Mouse (Mus musculus): Measurements from ENCODE around the gene Dnajc7.
A peak's percentile ranks its signal among the peaks of the same experiment; 100 is the strongest.
"Not testable (repeated sequence)": the region's sequence is repeated elsewhere in the genome, so short reads cannot be mapped to it uniquely, and the experiment has no call there.

Dnajc7 gene

DNA sequence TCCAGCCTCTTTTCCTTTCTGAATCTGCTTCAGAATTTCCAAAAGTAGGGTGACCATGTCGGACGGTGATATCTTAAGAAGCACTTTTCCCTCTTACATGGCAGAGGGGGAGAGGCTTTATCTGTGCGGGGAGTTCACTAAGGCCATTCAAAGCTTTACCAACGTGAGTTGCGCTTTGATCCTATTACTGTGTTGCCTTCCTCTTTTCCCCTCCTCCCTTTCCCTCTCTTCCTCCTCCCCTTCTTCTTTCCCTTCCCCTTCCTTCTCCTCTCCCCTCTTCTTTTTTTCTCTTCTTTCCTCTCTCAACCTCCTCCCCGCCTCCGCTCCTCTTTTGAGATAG, 74.3 kb downstream of the Dnajc7 start:
- DNase-seq, result no peak

DNA sequence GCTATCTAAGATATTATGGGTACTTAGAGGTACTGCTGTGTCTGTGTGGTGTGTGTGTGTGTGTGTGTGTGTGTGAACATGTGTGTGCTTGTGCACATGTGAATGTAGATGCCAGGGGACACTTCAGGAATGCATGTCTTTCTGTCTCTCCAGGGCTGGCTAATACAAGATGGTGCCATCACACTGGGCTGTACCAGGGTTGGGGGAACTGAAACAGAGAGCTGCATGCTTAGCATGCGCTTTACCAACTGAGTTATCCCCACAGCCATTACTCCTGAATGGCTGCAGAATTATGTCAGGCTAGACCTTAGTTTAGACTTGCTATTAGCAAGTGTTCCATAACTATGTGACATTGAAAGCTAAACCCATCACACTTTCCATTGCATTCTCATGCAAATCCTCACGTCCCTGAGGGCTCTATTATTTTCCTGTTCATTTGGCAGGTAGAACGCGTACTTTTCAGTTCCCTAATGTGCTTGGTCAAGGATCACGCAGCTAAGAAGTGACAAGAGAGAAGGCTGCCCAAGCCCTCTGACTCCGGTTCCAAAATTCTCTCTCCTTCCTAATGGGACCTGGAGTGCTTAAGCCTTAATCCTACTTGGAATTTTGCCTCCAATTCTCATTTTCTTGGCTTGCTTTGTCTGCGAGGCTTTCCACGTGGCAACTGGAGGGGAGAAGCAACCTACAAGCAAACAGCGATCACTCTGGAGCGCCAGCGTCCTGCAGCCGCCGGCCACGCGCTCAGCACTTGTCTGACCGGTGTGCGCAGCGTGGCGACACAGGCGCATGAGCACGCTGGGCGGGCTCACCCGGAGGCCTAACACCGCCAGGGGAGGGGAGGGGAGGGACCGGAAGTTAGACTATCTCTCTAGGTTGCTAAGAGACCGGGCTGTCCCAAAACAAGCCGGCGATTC, 74.9 kb downstream of the Dnajc7 start, which contains the start of gene Ttc25:
TSS of gene Ttc25 (plus strand) at position 776 of the 914 bp plus-strand sequence.
- peak; percentile 93 for DNase-seq

GRCm38 (mm10) chr11:100541577-100541976, 78.4 kb downstream of the Dnajc7 start:
- no peak for DNase-seq

- no peak for DNase-seq
Measured at GRCm38 (mm10) chr11:100540966-100541365, 79.0 kb downstream of the Dnajc7 start.

GRCm38 (mm10) chr11:100536466-100536865, 83.5 kb downstream of the Dnajc7 start:
- DNase-seq, result no peak

GRCm38 (mm10) chr11:100535996-100536395, 84.0 kb downstream of the Dnajc7 start:
- DNase-seq, result no peak

GRCm38 (mm10) chr11:100534821-100535220, 85.1 kb downstream of the Dnajc7 start:
- DNase-seq, result not testable (repeated sequence)

DNA sequence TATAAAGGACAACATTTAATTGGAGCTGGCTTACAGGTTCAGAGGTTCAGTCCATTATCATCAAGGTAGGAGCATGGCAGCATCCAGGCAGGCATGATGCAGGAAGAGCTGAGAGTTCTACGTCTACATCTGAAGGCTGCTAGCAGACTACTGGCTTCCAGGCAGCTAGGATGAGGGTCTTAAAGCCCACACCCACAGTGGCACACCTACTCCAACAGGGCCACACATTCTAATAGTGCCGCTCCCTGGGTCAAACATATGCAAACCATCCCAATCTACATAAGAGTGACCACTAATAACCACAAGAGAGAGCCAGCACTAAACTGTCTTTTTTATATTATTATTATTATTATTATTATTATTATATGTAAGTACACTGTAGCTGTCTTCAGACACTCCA, 85.6 kb downstream of the Dnajc7 start:
- DNase-seq, result not testable (repeated sequence)

GRCm38 (mm10) chr11:100533871-100534270, 86.1 kb downstream of the Dnajc7 start:
- DNase-seq, result no peak

Data from kidney, postnatal 10 days (tissue).